Mouse (Mus musculus) urinary bladder, postnatal 36 days (tissue): ENCODE data around the gene Naa20.
"Not testable (repeated sequence)": the region's sequence is repeated elsewhere in the genome, so short reads cannot be mapped to it uniquely, and the experiment has no call there.

Experiments
- DNase-seq, 2 experiments: peaks; one replicate each; pipeline ENCODE4 v3.0.0; 2022; ENCODE audit warnings: low spot score in 2 of 2, mixed read lengths in 1 of 2

Gene Naa20

GRCm38 (mm10) chr2:145884913-145885785, 16.8 kb upstream of the Naa20 start:
- DNase-seq: peak in 1 of 2 experiments; percentile 57

- peak; percentile 38 to 76 for DNase-seq
These were observed 13.7 kb upstream of the Naa20 start for GRCm38 (mm10) chr2:145887937-145888765.

GRCm38 (mm10) chr2:145888766-145889480, 13.0 kb upstream of the Naa20 start:
- no peak for DNase-seq

GRCm38 (mm10) chr2:145890571-145890970, 11.3 kb upstream of the Naa20 start:
- DNase-seq: no peak

- no peak for DNase-seq
These were observed 8.1 kb upstream of the Naa20 start for GRCm38 (mm10) chr2:145893756-145894155.

- no peak for DNase-seq
These were observed 3.8 kb upstream of the Naa20 start for GRCm38 (mm10) chr2:145898106-145898505.

GRCm38 (mm10) chr2:145900318-145900717, 1.6 kb upstream of the Naa20 start:
- not testable (repeated sequence) for DNase-seq

- DNase-seq: peak; percentile 76 to 87
These were observed 1.4 kb downstream of the Naa20 start for GRCm38 (mm10) chr2:145903061-145903901.

GRCm38 (mm10) chr2:145903983-145904616, 2.2 kb downstream of the Naa20 start:
- no peak for DNase-seq

- DNase-seq: no peak
These were observed 3.3 kb downstream of the Naa20 start for GRCm38 (mm10) chr2:145905156-145905555.

GRCm38 (mm10) chr2:145905884-145906283, 4.0 kb downstream of the Naa20 start:
- not testable (repeated sequence) for DNase-seq

GRCm38 (mm10) chr2:145920941-145921650, 19.2 kb downstream of the Naa20 start:
- no peak for DNase-seq

- peak; percentile 92 to 93 for DNase-seq
These were observed 32.7 kb downstream of the Naa20 start, which contains the start of the genes Cfap61 and Crnkl1 for GRCm38 (mm10) chr2:145934339-145935231. TSS of gene Cfap61 (plus strand) at chr2:145934784. TSS of gene Crnkl1 (minus strand) at chr2:145935014.

- no peak for DNase-seq
These were observed 35.1 kb downstream of the Naa20 start for GRCm38 (mm10) chr2:145936975-145937374.

- DNase-seq: no peak
These were observed 39.5 kb downstream of the Naa20 start for GRCm38 (mm10) chr2:145941403-145941802.

- no peak for DNase-seq
These were observed 42.4 kb downstream of the Naa20 start for GRCm38 (mm10) chr2:145944286-145944685.

GRCm38 (mm10) chr2:145948402-145948954, 46.6 kb downstream of the Naa20 start:
- no peak for DNase-seq

GRCm38 (mm10) chr2:145949475-145950068, 47.7 kb downstream of the Naa20 start:
- DNase-seq: no peak
